In the genomic region with DNA sequence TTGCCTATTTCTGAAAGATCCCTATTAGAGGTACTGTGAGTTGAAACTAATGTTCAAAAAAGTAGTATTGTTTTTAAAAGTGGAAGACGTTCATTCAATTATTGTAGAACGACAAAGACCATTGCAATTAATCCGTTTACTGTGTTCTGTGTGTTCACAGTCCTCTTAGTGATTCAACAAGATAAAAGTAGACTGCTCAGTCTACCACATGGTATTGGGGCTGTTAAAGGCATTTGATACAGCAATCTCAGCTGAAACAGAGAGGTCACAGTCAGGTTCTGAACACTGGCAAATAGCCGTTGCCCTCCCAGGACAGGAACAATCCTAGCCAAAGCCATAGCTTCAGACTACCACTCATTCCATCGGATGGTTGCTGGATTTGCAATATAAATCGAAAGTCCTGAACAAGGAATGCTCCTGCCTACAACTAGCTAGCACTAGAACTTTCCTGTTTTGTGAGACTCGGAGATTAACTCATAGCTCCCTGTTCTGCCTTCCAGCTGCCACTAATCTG, we compare ENCODE assay signal across 8 mouse cellular contexts. TPM values are rescaled to one million over a fixed set of nuclear protein-coding genes. Genes with fewer than 3 reads are reported as not detected.
A peak's percentile ranks its signal among the peaks of the same experiment; 100 is the strongest.
DNase-seq lines count a peak whose midpoint lies in the region; ATAC-seq and TF ChIP-seq lines count a peak whose summit lies in the region.

No protein-coding gene starts in this region.

- no peak overlapping the region for H3K27ac ChIP-seq in lung, embryonic 15.5 days
- no peak overlapping the region for H3K27ac ChIP-seq in limb, embryonic 12.5 days
- H3K27ac ChIP-seq in small intestine, adult 2 months (ENCODE audit: insufficient read depth, low read depth, low read length), result no peak overlapping the region

- no peak for TF ChIP-seq CTCF in small intestine, adult 2 months (IDR thresholded peaks at IDR 0.05; ENCODE audit: extremely low read depth, insufficient read length, insufficient replicate concordance, low read depth, low read length)

- H3K9me3 ChIP-seq in lung, embryonic 15.5 days, result no peaks in the 10 kb centered on the region
- no peaks in the 10 kb centered on the region for H3K9me3 ChIP-seq in limb, embryonic 12.5 days

- no peak for TF ChIP-seq POLR2A in small intestine, adult 2 months (IDR thresholded peaks at IDR 0.05; ENCODE audit: low read depth, low read length)

- peaks cover 3% of the 10 kb centered on the region; the same call in 1 of the 2 replicates for H3K4me1 ChIP-seq in lung, embryonic 15.5 days
- H3K4me1 ChIP-seq in limb, embryonic 12.5 days (replicated peaks), result no peaks in the 10 kb centered on the region
- H3K4me1 ChIP-seq in small intestine, adult 2 months (ENCODE audit: control insufficient read depth, insufficient read depth, insufficient read length, low read length), result peaks cover 5% of the 10 kb centered on the region; the same call in 1 of the 2 replicates

- WGBS in lung, embryonic 15.5 days, result 22% methylated on average over 7 of the region's 7 CpGs
- WGBS in limb, embryonic 12.5 days, result 33% methylated on average over 7 of the region's 7 CpGs
- 23% methylated on average over 7 of the region's 7 CpGs for WGBS in small intestine, adult 2 months

- H3K9ac ChIP-seq in lung, embryonic 15.5 days, result 0 out of 2 replicates have a peak overlapping the region, but pooled peaks have one; percentile 56
- H3K9ac ChIP-seq in limb, embryonic 12.5 days (replicated peaks), result 0 out of 2 replicates have a peak overlapping the region, but pooled peaks have one; percentile 60

- peak overlapping the region; percentile 84 for H3K4me2 ChIP-seq in lung, embryonic 15.5 days
- peak overlapping the region; percentile 85 for H3K4me2 ChIP-seq in limb, embryonic 12.5 days

- H3K4me3 ChIP-seq in lung, embryonic 15.5 days, result peak overlapping the region; percentile 69
- H3K4me3 ChIP-seq in limb, embryonic 12.5 days (replicated peaks), result peak overlapping the region; percentile 62
- H3K4me3 ChIP-seq in small intestine, adult 2 months (ENCODE audit: low read depth, low read length), result peak overlapping the region; percentile 69

- H3K27me3 ChIP-seq in lung, embryonic 15.5 days, result peaks cover 7% of the 10 kb centered on the region; the same call in 1 of the 2 replicates
- H3K27me3 ChIP-seq in limb, embryonic 12.5 days, result peaks cover 47% of the 10 kb centered on the region
- peaks cover 3% of the 10 kb centered on the region; the same call in 1 of the 2 replicates for H3K27me3 ChIP-seq in small intestine, adult 2 months (ENCODE audit: control insufficient read depth, insufficient read depth, low read length)

- no peak for ATAC-seq in lung, embryonic 15.5 days (ENCODE audit: borderline replicate concordance, extremely low read depth, low FRiP score, low TSS enrichment)
- no peak for ATAC-seq in limb, embryonic 12.5 days (ENCODE audit: insufficient number of reproducible peaks, insufficient read depth, low FRiP score, low TSS enrichment, low read depth)

- no peaks in the 10 kb centered on the region for H3K36me3 ChIP-seq in lung, embryonic 15.5 days
- no peaks in the 10 kb centered on the region for H3K36me3 ChIP-seq in limb, embryonic 12.5 days
- H3K36me3 ChIP-seq in small intestine, adult 2 months (ENCODE audit: control insufficient read depth, insufficient read depth, low read length), result no peaks in the 10 kb centered on the region

- peak; percentile 2 for DNase-seq in adrenal gland, postnatal 10 days
- DNase-seq in adrenal gland, adult (ENCODE audit: inconsistent age in 2 of 2, low spot score in 1 of 2), result no peak
- DNase-seq in lung, postnatal 10 days, result no peak
- no peak for DNase-seq in right cerebral cortex, postnatal 14 days
- DNase-seq in MN1 (ENCODE audit: low spot score), result no peak

RNA-seq across cellular contexts. Expression of a gene that starts 0.5 kb away (rescaled TPM):
- total RNA-seq in adrenal gland, postnatal 10 days (2021), result 1 to 10 TPM; 5.0 to 5.2 TPM
- 32.5 and 35.0 TPM in 2 replicates for polyA plus RNA-seq in lung, embryonic 15.5 days (2015; fragmentation: Nextera tagmentation; extraction: Ambion mirVana)
- 26.2 and 35.3 TPM in 2 replicates for polyA plus RNA-seq in limb, embryonic 12.5 days (2016; fragmentation: Nextera tagmentation; extraction: Ambion mirVana)
- 0.05 and 0.13 TPM in 2 replicates for polyA plus RNA-seq in small intestine, adult 2 months (2012; rRNA removed)

Comparison
In these comparisons a context has a peak if more than half of its experiments do, and no peak if none do; other contexts are left out.
1. RNA of a gene that starts 0.5 kb away (polyA plus RNA-seq): 32.5 to 35.0 TPM in lung, embryonic 15.5 days and 26.2 to 35.3 TPM in limb, embryonic 12.5 days; 0.05 to 0.13 TPM in small intestine, adult 2 months; every median in the first group is over 10 times any median in the second.
2. Peak in every context shown above with its lines, with median percentiles within 50 percentile points of each other: H3K4me3 ChIP-seq.